Mouse (Mus musculus): ENCODE data around the gene Lpcat1.

DNA sequence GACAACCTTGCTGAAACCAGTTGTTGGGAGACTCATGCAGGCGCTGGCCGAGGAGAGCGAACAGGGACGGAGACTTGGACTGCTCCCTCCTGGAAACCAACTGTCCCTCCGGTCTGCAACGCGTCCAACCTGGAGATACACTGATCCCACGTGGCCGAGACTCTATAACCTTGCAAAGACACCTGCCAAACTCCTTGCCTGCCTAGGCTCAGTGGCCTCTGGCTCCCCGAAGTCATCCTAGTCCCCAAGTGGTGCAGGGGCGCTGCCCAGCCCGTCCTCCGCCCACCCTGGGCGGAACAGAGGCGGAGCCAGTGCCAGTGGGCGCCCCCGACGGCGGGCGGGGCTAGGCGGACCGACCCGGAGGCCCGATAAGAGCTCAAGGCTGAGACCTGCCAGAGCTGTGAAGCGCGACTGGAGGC, 69.4 kb downstream of the Lpcat1 start, which contains the start of gene Slc6a3:
- no peak for TF ChIP-seq CTCF (IDR thresholded peaks at IDR 0.05; ENCODE audit: borderline replicate concordance, control insufficient read depth, extremely low read depth, insufficient read depth, low read length, poor library complexity)
- TF ChIP-seq POLR2A (IDR thresholded peaks at IDR 0.05; ENCODE audit: control insufficient read depth, extremely low read depth, insufficient read depth, low read length, poor library complexity), result no peak
